Mouse (Mus musculus) bone marrow macrophage, adult 2 months (primary cell): ENCODE measurements around the gene Kcnma1. TPM values are rescaled to one million over a fixed set of nuclear protein-coding genes. Genes with fewer than 3 reads are reported as not detected.

Experiments
- H3K27ac ChIP-seq: 2 replicates; pipeline ENCODE4 v1.5.1; 2012; ENCODE audit warnings: low read depth, low read length; ENCODE audit not compliant: insufficient read depth
- H3K4me1 ChIP-seq: 2 replicates; pipeline ENCODE4 v1.6.1; 2012; ENCODE audit warnings: low read length; ENCODE audit not compliant: control insufficient read depth, insufficient read depth
- H3K4me3 ChIP-seq: 2 replicates; pipeline ENCODE4 v1.5.1; 2012; ENCODE audit warnings: mild to moderate bottlenecking, low read length, moderate library complexity; ENCODE audit not compliant: insufficient read depth
- CTCF ChIP-seq: IDR thresholded peaks from 2 replicates; pipeline ENCODE4 v1.5.1; 2012; ENCODE audit warnings: low read depth, mild to moderate bottlenecking, low read length, moderate library complexity
- POLR2A ChIP-seq: IDR thresholded peaks from 2 replicates; pipeline ENCODE4 v1.6.1; 2012; ENCODE audit warnings: mild to moderate bottlenecking, low read depth, low read length, borderline replicate concordance
- polyA plus RNA-seq: library from polyadenylated mRNA; stranded (reverse); fragments of >200 nt; gene quantifications from 2 replicates; pipeline ENCODE4 v1.2.4, GENCODE M21; 2012; ENCODE audit not compliant: missing spikeins, insufficient read depth, insufficient read length

Kcnma1 gene
- polyA plus RNA-seq, 1 experiment = not detected

DNA sequence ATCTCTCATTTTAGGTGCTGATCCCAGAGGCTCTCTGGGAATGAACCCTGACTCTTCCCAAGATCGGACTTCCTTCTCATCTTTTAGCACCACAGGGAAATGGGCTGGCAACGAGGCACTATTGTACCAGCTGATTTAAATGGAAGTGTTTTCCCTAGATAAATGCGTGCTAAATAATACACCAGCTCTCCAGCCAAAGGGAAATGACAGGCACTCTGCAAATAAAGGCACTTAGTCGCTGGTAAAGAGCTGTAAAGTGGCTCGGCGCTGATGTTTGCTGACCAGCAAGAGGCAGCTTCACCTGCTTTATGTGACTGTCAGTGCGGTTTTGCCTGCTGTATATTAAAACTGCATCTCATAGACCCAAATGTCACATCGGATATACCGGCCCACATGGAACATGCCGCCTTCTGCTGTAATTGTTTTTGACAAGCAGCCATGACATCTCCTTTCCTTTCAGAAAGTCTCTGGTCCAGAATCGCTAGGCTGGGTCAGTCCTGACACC lies 653.7 kb downstream of the Kcnma1 start:
- TF ChIP-seq CTCF = no peak
- no peak for TF ChIP-seq POLR2A
- no peak overlapping the region for H3K27ac ChIP-seq
- no peaks in the 10 kb centered on the region for H3K4me1 ChIP-seq
- H3K4me3 ChIP-seq = no peak overlapping the region

DNA sequence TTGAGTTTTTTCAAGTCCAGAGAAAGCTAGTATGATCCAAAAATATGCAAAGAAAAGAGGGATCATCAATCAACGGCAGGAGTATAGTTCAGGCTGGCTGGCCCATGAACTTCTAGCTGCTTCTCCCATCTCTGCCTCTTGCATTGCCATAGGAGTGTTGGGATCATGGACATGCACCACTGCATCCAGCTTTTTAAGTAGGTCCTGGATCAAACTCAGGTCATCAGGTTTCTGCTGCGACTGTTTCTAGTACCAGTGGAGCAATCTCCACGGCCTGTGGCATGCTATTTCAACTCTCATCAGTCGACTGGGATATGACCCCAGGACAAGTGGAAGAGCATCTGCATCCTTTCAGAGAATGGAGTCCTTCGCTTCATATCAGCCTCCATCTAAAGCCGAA lies 655.5 kb downstream of the Kcnma1 start:
- Histone ChIP-seq H3K4me1 (no peaks in the 10 kb centered on the region), H3K27ac (no peak overlapping the region), H3K4me3 (no peak overlapping the region)
- TF ChIP-seq POLR2A (no peak), CTCF (no peak)

DNA sequence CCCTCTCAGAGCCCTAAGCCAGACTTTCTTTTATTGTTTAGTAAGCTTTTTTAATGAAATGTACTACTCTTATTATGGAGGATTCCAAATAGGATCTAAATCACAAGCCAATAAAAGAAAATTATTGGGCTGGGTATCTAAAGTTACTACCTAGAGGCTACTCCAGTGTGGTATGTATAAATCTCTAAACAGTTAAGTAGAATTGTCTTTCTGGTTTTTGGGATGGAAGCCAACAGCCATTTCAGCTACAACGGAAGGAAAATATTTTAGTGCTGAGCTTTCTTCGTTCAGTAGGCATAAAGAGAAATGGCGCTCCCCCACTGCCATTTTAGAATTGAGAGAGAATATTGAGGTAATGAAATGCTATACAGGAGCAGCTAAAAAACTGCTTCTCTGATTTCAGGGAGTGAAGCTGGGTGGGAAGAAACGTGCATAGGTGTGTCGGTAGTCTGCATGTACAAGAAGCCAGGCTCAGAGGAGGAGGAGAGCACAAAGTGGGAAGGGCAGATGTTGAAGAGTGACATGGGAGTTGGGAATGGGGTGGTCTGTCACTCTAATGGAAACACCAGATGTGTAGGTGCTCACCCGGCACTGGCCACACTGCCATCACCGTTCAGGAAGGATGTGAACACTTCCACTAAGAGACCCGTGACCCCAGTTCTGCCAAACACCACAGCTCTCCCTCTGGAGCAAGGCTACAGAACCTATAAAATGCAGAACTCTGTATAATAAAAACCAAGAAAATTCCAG lies 656.6 kb downstream of the Kcnma1 start:
- TF ChIP-seq POLR2A = no peak
- no peaks in the 10 kb centered on the region for H3K4me1 ChIP-seq
- H3K27ac ChIP-seq = no peak overlapping the region

DNA sequence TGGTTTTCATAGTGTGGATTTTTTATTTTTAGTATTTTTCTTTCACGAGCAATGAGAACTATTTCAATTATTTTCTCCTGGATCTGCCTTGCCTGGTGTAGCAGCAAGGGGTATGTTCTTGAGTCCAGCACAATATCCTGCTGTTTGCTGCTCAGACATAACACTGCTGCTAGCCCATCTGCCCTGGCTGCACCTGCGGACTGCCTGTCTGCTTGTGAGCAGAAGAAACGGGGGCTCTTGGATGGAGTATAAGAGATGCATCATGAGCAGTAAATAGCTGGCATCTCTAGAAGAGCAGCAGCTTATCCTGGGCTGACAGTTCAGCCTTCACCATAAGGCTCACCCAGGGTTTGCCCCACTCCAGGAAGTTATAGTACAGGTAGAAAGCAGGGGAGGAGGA lies 687.5 kb downstream of the Kcnma1 start:
- TF ChIP-seq CTCF (no peak), POLR2A (no peak)
- Histone ChIP-seq H3K27ac (no peak overlapping the region), H3K4me1 (no peaks in the 10 kb centered on the region), H3K4me3 (no peak overlapping the region)

More for the DNA sequence above, 656.6 kb downstream of the Kcnma1 start:
- no peak overlapping the region for H3K4me3 ChIP-seq

DNA sequence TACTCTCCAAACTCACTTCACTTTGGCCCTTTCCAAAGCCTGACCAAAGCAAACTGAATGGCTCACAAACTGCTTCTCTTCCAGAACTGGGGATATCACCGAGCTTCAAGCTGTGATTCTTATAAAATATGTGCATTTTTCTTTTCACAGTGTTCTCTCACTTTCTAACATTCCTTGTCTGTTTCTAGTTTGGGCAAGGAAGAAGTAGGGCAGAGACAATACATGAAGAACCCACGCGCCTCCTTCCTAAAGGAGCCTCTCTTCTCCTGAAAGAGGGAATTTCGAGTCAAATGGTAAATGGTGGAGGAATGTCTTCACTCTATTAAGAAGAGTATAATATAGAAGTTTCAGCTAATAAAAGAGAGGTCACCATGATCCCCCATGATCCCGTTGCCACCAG lies 709.0 kb downstream of the Kcnma1 start:
- no peaks in the 10 kb centered on the region for H3K4me1 ChIP-seq
- no peak overlapping the region for H3K27ac ChIP-seq
- TF ChIP-seq POLR2A = no peak
- no peak for TF ChIP-seq CTCF
- H3K4me3 ChIP-seq = no peak overlapping the region

DNA sequence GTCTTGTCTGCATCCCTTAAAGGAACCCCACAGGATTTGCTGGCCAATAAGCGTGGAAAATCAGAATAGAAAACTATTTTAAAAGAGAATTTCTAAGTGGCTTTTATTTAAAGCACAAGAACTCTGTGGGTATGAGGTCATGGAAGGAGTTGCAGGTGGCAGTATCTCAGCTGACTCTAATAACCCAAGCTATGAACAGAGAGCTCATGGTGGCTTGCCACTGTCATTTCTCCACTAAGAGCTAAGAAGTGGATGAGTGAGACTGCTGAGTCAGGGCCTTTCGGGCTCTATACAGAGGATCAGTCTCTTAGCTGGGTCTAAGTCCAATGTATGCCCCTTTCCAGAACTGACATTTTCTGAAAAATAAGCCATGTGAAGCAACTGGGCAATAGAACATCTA lies 713.8 kb downstream of the Kcnma1 start:
- Histone ChIP-seq H3K27ac (no peak overlapping the region), H3K4me1 (no peaks in the 10 kb centered on the region), H3K4me3 (no peak overlapping the region)
- no peak for TF ChIP-seq CTCF
- TF ChIP-seq POLR2A = no peak

DNA sequence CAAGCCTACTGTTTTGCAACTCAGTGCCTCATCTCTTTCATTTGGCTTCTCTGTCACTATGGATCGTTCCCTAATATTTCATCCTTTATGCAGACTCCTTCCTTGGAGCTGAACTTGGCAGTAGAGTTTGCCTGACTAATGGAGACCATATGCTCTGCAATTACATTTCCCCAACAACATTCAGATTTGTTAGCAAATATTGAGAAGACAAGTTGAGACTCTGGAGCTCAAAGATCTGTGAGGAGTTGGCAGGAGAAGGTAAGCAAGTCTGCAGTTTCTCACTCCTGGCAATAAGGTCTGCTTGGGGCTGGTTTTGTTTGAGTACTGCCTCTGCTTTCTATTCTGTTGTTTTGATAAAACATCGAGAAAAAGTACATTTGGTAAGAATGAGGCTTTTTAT lies 723.7 kb downstream of the Kcnma1 start:
- no peak overlapping the region for H3K27ac ChIP-seq
- H3K4me1 ChIP-seq = no peaks in the 10 kb centered on the region
- H3K4me3 ChIP-seq = no peak overlapping the region
- TF ChIP-seq CTCF (no peak), POLR2A (no peak)

DNA sequence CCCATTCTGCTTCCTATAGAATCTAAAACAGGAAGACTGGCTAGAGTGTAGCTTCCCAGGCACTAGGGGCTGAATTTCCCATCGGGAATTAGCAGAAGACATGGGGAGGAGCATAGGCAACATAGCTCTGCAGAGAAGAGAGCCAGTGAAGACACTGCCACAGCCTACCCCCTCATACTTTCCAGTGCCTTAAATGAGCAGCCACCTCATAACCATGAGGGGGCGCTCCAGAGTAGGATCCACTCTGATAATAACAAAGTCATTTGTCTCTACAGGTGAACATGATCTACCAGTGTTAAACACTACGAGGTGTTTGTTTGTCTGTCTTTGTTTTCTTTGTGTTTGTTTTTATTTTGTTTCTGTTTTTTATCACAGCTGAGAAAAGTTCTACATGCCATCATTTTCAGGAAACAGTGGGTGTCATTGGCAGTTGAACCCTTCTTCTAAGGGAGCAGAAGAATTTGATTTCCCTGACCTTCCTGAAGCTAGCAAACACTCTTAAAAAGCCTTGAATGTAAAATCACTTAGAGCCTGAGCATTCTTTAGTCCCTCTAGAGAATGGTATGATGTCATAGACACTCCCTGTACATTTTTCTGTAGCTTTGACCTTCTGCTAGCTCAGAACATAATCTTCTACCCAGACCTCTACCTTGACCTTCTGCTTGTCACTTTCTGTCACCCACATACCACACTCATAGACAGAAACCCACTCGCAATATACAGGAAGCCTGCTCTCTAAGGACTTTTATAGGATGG lies 747.6 kb downstream of the Kcnma1 start:
- no peak overlapping the region for H3K27ac ChIP-seq
- no peaks in the 10 kb centered on the region for H3K4me1 ChIP-seq
- TF ChIP-seq CTCF = no peak
- no peak for TF ChIP-seq POLR2A
- H3K4me3 ChIP-seq = no peak overlapping the region

DNA sequence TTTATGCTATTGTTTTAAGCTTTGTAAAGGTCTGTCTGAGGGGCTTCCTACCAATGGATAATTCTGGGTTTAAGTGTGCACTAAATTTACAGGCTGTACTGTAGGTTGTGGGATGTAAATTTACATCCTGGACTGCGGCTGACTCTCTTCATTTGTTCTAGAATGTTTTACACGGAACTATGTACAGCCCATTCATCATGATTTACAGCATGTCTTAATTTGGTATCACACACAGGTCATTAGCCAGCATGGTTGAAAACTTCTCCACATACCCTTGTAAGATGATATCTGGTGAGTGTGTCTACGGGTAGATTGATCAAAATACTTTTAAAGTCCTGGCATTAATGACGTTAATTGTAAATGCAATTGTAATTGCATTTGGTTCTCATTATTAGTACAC lies 761.1 kb downstream of the Kcnma1 start:
- TF ChIP-seq POLR2A = no peak
- no peak for TF ChIP-seq CTCF
- Histone ChIP-seq H3K27ac (no peak overlapping the region), H3K4me1 (no peaks in the 10 kb centered on the region), H3K4me3 (no peak overlapping the region)

DNA sequence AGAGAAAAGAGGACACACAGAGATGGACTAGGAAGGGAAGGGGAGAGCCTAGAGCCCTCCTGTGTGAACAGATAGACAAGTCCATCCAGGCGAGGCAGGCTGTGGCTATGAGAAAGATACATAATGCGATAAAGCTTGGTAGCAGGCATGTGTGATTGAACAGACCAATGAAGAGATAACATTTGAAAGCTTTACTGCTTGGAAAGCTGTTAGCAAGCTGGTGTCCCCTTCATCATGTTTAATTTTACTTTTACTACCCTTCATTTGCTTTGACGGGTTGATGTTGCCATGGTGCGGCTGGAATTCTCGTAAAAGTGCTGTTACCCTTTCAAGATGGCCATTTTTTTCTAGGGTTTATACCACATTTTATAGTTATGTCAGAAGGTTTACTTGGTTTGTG lies 769.8 kb downstream of the Kcnma1 start:
- Histone ChIP-seq H3K4me1 (no peaks in the 10 kb centered on the region), H3K4me3 (no peak overlapping the region), H3K27ac (no peak overlapping the region)
- TF ChIP-seq CTCF (no peak), POLR2A (no peak)
